Mouse (Mus musculus) lung, adult 18-20 months (tissue): Measurements from ENCODE around the gene Hpca.

Source experiments
- DNase-seq, 2 experiments: peaks; one replicate each; pipeline ENCODE4 v3.0.0; 2022; ENCODE audit warnings: mixed read lengths in 2 of 2

Gene Hpca

GRCm38 (mm10) chr4:129121569-129122086 lies at the start of gene Hpca:
Hpca (minus strand) TSS chr4:129122036.
- DNase-seq: no peak

DNA sequence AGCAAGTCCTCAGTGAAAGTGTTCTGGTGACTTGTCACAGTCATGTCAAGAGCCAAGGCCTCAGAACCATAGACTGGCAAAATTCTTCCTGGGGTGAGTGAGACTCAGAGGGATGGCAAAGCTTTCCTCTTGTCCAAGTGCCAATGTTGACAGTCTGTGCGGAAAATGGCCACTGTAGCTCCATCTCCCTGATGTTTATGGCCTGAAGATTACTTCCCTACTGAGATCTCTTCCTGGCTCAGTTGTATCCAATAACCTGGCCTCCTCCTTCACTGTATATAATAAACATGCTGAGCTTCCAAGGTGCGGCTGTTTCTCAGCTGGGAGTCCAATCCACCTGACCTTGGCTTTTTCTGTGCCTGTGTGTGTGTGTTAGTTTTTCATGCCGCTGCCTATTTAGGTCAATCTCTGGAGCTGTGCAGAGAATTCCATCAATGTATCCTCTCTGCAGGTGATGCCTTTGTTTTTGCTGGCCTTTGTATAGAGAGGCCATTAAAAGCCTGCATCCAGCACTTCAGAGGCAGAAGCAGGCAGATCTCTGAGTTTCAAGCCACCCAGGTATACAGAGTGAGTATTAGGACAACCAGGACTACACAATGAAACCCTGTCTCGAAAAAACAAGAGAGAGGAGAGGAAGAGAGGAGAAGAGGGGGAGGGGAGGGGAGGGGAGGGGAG lies 39.9 kb upstream of the Hpca start:
- DNase-seq: no peak

DNA sequence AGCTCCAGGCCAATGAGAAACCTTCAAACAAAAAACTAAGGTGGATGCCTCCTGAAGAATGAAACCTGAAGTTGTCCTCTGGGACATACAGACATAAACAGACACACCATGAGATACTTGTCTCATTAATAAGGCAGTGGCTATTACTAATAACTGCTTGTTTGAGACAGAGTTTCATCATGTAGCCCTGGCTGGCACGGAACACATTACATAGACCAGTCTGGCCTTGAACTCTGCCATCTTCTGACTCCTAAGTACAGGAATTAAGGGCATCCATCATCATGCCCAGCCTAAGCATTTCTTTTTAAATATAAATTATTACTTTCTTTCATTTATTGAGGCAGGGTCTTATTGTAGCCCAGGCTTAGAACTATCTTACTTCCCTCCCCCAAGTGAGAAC lies 39.2 kb upstream of the Hpca start:
- no peak for DNase-seq

DNA sequence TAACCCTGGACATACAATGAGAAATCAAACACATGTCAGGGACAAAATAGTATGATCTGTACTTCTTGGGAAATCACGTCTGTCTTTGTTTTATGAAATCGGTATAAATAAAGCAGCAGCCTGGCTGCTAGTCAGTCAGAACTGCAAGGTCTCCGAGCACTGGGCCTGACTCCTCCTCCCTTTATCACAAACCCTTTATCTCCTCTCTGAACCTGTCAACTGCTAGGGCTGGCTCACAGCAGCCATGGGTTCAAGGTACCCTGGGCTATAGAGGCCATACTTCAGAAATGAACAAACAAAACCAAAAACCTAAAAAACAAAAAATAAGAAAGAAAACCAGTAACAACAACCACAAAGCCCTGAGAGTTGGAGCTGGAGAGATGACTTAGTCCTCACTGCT lies 36.7 kb upstream of the Hpca start:
- DNase-seq: no peak

DNA sequence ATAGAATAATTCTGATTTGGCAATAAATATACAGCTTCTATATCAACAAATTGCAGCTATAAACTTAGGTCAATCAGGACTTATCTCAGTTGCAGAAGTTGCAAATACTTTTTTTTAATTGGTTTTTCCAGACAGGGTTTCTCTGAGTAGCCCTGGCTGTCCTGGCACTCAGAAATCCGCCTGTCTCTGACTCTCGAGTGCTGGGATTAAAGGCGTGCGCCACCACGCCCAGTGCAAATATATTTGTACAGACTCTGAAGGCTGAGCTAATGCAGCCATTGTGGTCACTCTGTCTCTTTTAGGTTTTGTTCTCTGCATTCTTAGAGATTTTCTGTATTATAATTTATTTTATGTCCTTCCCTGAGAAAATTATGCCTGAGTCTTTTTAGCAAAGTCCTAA lies 35.7 kb upstream of the Hpca start:
- DNase-seq: no peak

- no peak for DNase-seq
These were observed 29.5 kb upstream of the Hpca start for GRCm38 (mm10) chr4:129151276-129151811.

- no peak for DNase-seq
These were observed 27.5 kb upstream of the Hpca start for GRCm38 (mm10) chr4:129149321-129149720.

DNA sequence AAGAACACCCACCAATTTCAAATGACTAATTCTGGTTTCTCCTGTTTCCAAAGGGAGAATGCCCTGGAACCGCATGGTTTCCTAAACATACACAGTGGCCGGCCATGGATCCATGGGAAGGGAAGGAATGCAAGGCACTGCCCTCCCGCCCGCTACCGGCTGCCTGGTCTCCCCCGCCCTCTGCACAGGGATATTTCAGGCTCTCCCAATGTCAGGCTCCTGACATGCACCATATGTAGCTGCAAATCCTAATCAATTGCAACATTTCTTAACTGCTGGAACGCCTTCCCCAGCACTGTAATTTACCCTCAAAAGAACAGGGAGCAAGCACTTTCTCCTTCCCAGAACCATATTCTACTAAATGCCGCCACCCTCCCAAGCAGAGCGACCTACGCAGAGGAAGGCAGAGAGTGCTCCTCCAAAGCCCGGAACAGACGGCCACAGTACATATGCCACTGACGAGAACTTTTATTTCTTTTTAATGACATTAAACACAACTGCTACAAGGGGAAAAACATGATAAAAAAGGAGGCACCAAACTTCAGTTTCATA lies 25.8 kb upstream of the Hpca start:
- peak in 1 of 2 experiments; percentile 36 for DNase-seq

DNA sequence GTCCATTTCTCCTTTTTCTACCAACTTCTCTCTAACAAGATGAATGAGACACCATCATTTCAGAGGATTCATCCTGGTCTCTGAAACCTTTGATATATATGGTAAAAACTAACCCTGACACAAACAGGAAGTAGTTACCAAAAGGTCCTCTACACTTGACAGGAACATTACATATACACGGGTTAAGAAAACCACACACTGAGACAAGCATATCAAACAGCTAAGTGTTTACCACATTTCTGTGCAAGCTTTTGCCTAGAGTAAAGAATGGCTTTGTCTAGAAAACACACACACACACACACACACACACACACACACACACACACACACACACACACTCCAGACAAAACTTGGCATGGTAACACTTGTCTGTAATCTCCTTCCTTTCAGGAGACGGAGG lies 24.6 kb upstream of the Hpca start:
- no peak for DNase-seq

DNA sequence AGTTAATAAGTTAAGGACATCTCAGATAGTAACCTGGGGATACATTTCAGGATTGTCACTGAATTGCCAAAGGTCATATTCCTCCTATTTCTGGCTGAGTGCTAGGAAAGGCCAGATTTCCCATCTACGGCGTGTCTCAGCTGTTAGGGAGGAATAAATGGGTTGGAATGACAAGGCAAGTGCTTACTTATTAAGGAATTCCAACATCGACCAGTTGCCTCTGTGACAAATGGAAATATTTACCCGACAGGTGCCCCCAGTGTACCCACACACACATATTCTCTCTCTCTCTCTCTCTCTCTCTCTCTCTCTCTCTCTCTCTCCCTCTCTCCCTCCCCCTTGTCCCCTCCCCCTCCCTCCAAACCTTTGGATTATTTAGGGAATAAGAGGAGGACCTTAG lies 24.1 kb upstream of the Hpca start:
- no peak for DNase-seq

DNA sequence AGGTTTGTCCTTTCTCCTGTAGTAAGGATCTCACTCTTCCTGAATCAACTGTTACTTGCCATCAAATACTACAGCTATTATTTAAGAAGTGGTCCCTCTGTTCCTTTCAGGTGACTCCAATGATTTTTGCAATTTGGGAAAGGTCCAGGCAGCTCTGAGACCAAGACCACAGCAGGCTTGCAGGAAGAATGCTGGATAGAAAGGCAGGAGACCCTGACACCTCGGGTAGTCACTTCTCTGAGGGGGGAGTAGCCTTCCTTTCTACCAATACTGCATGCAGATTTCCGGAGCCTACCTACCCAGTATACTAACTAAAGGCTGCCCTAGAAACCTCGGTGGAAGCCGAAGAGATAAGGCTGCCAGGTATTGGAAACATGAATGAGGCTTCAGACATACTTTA lies 23.6 kb upstream of the Hpca start:
- peak in 1 of 2 experiments; percentile 1 for DNase-seq

- peak in 1 of 2 experiments; percentile 1 for DNase-seq
These were observed 22.8 kb upstream of the Hpca start for GRCm38 (mm10) chr4:129144401-129145367.

DNA sequence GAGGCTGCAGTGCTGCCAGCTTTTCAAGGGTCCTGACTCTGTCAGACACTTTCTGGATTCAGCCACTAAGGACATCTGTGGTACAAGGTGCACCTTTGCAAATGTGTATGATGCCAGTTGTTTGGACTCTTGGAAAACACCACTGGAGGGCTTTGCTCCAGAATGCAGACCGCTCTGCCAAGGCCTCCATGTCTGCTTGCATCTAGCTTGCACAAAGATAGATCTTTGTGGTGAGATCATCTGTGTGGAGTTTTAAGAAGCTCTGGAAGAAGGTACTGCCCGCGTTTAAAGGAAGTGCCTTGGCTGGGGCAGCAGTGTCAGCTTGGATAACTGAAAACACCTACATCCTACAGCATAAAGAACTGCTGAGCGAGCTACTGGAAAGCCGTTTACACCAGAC lies 21.7 kb upstream of the Hpca start:
- DNase-seq: no peak

DNA sequence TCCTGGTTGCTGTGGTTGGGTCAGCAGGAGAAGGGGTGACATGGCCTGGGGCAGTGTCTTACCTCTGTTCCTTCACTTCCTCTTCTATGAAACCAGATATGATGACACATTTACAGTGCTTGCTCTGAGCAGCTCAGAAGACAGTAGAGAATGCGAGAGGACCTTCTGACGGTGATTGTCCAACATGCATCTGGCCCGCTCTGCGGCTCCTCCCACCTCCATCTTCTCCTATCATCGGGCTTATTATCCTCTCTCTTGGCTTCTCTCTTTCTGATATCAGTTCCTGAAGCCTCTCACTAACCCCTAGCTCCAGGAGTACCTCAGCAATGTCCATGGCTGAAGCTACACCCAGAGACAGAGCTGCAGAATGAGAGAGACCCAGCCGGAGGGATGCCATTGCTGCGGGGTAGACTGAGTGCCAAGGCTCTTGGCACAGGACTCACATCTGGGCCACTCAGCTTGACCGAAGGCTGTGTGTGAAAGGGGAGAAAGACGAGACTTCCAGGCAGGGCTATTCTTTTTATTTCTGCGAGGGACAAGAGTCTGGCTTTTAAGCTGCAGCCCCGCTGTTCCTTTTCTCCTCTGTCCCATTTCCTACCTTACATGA lies 20.7 kb upstream of the Hpca start:
- DNase-seq: no peak

GRCm38 (mm10) chr4:129141560-129142438 lies 20.0 kb upstream of the Hpca start:
- no peak for DNase-seq

DNA sequence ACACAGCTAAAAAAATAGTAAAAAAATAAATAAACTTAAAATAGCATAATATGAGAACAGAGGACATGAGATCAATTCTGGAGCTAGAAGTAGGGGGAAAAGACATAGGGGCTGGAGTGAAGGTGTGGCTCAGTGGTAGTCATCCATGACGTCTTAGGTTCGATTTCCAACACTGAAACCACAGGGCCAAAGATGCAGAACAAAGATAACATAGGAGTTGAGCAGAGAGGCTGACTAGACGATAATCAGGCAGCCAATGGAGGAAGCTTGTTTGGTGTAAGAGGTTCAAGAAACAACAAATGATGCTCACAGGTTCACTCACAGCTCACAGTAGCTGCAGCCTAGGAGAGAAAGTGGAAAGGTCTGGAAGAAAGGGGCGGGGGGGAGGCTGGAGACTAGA lies 19.0 kb upstream of the Hpca start:
- no peak for DNase-seq

- DNase-seq: no peak
These were observed 17.8 kb upstream of the Hpca start for GRCm38 (mm10) chr4:129139642-129140041.

GRCm38 (mm10) chr4:129137392-129138321 lies 15.8 kb upstream of the Hpca start:
- DNase-seq: no peak

- no peak for DNase-seq
These were observed 14.9 kb upstream of the Hpca start, which contains the start of gene Fndc5 for GRCm38 (mm10) chr4:129136579-129137391. Fndc5 (plus strand) TSS chr4:129136999.

DNA sequence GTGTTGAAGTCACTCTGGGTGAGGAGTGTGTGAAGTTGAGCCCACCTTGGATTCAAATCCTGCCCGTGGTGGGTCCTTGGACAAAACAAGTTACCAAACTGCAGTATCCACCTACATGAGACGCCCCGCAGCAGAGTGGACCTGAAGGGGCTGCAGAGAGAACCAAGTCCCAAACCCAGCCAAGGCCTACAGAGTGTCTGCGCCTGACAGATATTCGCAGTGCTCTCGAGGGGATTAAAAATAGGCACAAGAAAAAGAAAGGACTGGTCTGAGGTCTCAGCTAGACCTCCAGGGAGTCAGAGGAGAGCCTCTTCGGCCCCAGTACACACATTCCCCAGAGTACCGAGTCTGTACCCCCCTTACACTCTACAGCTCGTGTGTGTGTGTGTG lies 14.3 kb upstream of the Hpca start:
- DNase-seq: no peak
